Comparison of ENCODE assay signal across 12 mouse cellular contexts in the genomic region with DNA sequence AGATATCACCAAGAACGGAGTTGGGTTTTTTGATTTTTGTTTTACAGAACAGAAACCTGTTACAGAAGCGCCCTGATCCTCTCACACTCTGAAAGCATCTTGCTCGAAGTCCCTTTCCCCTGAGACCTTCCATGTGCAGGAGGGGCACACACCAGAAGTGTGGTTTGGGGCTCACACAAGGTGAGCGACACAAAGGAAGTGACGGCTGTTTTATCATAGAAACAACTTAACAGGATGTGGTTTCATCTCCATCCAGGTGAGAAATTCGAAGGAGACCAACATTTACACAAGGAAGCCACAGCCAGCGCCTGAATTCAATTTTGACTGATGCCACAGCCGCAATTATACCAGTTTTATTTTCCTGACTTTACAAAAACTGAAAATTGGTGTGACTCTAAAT. TPM values are rescaled to one million over a fixed set of nuclear protein-coding genes. Genes with fewer than 3 reads are reported as not detected.
DNase-seq lines count a peak whose midpoint lies in the region; ATAC-seq lines count a peak whose summit lies in the region.
"Had no signal": no experiment of that assay in that cellular context is flagged by ENCODE, and none has a peak within 500 bp of the region (broad histone marks: within the 10 kb centered on the region; RNA-seq: fewer than 3 reads in every experiment).

No protein-coding gene starts in this region.

- DNase-seq in spleen, postnatal 36 days (ENCODE audit: low spot score in 2 of 2) = peak; percentile 77 to 78
- DNase-seq in spleen, postnatal 4 days (ENCODE audit: low spot score in 2 of 2) = no peak
- DNase-seq in splenic B cell, adult 2 months (ENCODE audit: low read depth, low spot score) = peak; percentile 90
- no peak for DNase-seq in cerebellum, adult 8-10 months
- DNase-seq in gastrocnemius, adult 8-10 months (ENCODE audit: low spot score in 2 of 2) = no peak
- DNase-seq in c-Kit-positive CD71-positive TER-119-positive erythroid progenitor cells, embryonic 14.5 days (ENCODE audit: low spot score) = no peak
- DNase-seq: cerebellum, adult 11 months; gastrocnemius, postnatal 10 days; heart, postnatal 4 days had no signal

- no peaks in the 10 kb centered on the region for H3K27me3 ChIP-seq in splenic B cell, adult 2 months (ENCODE audit: control insufficient read depth, insufficient read depth, low read length, poor library complexity, severe bottlenecking)

- peak; percentile 91 for ATAC-seq in activated CD4-positive, CD25-positive, alpha-beta regulatory T cell, adult 4 months
- ATAC-seq: forebrain, embryonic 16.5 days; intestine, postnatal 0 days had no signal

- no peaks in the 10 kb centered on the region for H3K36me3 ChIP-seq in splenic B cell, adult 2 months (ENCODE audit: control insufficient read depth, insufficient read depth, low read length, poor library complexity, severe bottlenecking)

RNA-seq across cellular contexts. Expression of a gene that starts 21.3 kb away (rescaled TPM):
- polyA plus RNA-seq in activated CD4-positive, CD25-positive, alpha-beta regulatory T cell, adult 4 months (2017; shearing (Covaris generic)) = 1 to 10 TPM; 2.0 to 2.9 TPM
- total RNA-seq in gastrocnemius, adult 8-10 months (2022) = 10 to 100 TPM; 38.7 to 56.1 (median 46.4) TPM

Comparison
In these comparisons a context has a peak if more than half of its experiments do, and no peak if none do; other contexts are left out.
1. DNase-seq: peak in spleen, postnatal 36 days (2 of 2) and splenic B cell, adult 2 months (single experiment); none in spleen, postnatal 4 days (0 of 2), cerebellum, adult 8-10 months (single experiment), gastrocnemius, adult 8-10 months (0 of 2) and c-Kit-positive CD71-positive TER-119-positive erythroid progenitor cells, embryonic 14.5 days (single experiment).